Comparison of ENCODE assay signal across 7 mouse cellular contexts in the genomic region with DNA sequence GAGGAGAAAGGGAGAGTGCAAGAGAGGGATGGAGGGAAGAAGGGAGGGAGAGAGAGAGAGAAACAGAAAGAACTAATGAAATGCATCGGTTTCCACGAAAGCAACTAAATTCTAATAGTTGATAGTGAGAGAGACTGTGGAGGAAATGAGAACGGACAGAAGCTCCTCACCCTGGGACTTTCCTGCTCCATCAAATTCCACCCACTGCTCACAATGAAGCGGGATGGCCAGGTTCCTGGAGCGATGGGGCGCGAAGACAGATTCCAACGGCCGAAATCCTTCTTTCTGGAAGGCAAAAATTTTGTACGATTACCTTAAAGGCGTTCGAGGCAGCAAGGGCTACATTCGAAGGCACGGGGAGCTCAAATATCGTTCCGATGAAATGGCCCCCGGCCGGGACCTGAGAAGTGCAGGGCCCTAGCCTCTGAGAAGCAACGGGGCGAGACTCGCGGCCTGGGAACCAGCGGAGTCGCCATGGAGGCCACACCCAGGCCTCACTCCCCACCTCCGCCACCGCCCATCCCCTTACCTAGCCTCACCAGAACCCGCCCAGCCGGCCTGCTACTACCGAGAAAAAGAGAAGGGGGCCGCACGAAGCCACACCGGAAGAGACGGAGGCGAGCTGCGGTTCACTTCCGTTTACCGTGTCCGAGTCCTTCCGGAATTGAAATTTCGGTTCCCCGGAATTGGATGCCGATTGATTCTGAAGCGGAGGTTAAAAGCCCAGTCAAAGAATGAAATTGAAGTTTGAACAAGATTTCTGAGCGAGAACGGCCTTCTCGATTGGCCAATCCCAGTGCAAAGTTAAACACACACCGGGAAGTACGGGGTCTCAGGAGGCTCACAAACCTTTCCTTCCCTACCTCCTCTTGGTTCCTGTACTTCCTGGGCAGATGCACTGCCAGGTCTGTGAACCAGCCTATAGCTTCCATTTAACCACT. TPM values are rescaled to one million over a fixed set of nuclear protein-coding genes. Genes with fewer than 3 reads are reported as not detected.
DNase-seq lines count a peak whose midpoint lies in the region; ATAC-seq lines count a peak whose summit lies in the region.

A gene (minus strand): TSS at position 786 of the 941 bp plus-strand sequence.

- no peaks in the 10 kb centered on the region for H3K9me3 ChIP-seq in embryonic facial prominence, embryonic 11.5 days (replicated peaks; ENCODE audit: control insufficient read depth, low read length)
- H3K9me3 ChIP-seq in limb, embryonic 10.5 days (replicated peaks), result no peaks in the 10 kb centered on the region
- H3K9me3 ChIP-seq in midbrain, embryonic 13.5 days, result no peaks in the 10 kb centered on the region

- peak within 1 kb of the TSS; percentile 85 for H3K27ac ChIP-seq in embryonic facial prominence, embryonic 11.5 days (replicated peaks; ENCODE audit: low read depth, low read length)
- H3K27ac ChIP-seq in limb, embryonic 10.5 days, result peak within 1 kb of the TSS; percentile 93
- peak within 1 kb of the TSS; percentile 84 for H3K27ac ChIP-seq in midbrain, embryonic 13.5 days

- ATAC-seq in embryonic facial prominence, embryonic 11.5 days (replicated peaks; ENCODE audit: insufficient number of reproducible peaks, low FRiP score, low TSS enrichment, low read depth), result peak; percentile 82
- ATAC-seq in granulocyte monocyte progenitor cell, adult 5-6 weeks (replicated peaks; ENCODE audit: poor library complexity, severe bottlenecking), result peak; percentile 97
- peak; percentile 94 for ATAC-seq in midbrain, embryonic 13.5 days

- H3K36me3 ChIP-seq in embryonic facial prominence, embryonic 11.5 days (replicated peaks; ENCODE audit: control insufficient read depth, insufficient read depth, low read depth, low read length), result no peaks in the 10 kb centered on the region
- peaks cover 36% of the 10 kb centered on the region for H3K36me3 ChIP-seq in limb, embryonic 10.5 days
- peaks cover 23% of the 10 kb centered on the region for H3K36me3 ChIP-seq in midbrain, embryonic 13.5 days

- under 1% methylated on average over 48 of the region's 48 CpGs for WGBS in embryonic facial prominence, embryonic 11.5 days
- WGBS in limb, embryonic 10.5 days, result under 1% methylated on average over 48 of the region's 48 CpGs
- WGBS in midbrain, embryonic 13.5 days, result under 1% methylated on average over 48 of the region's 48 CpGs

- H3K27me3 ChIP-seq in embryonic facial prominence, embryonic 11.5 days (ENCODE audit: control insufficient read depth, insufficient read depth, low read length), result no peaks in the 10 kb centered on the region
- H3K27me3 ChIP-seq in limb, embryonic 10.5 days (ENCODE audit: low read depth, poor library complexity, severe bottlenecking), result no peaks in the 10 kb centered on the region
- no peaks in the 10 kb centered on the region for H3K27me3 ChIP-seq in midbrain, embryonic 13.5 days

- peak; percentile 86 for DNase-seq in adrenal gland, postnatal 14 days
- DNase-seq in embryonic facial prominence, embryonic 11.5 days (ENCODE audit: low spot score), result peak; percentile 87
- DNase-seq in kidney, adult 11 months, result peak; percentile 77
- peak; percentile 87 for DNase-seq in limb, embryonic 10.5 days (ENCODE audit: low spot score)
- DNase-seq in spleen, adult 12 weeks (ENCODE audit: low spot score), result peak; percentile 60

- peak within 1 kb of the TSS; percentile 94 for H3K9ac ChIP-seq in embryonic facial prominence, embryonic 11.5 days (replicated peaks; ENCODE audit: low read length)
- peak within 1 kb of the TSS; percentile 92 for H3K9ac ChIP-seq in midbrain, embryonic 13.5 days (replicated peaks)

- peak within 1 kb of the TSS; percentile 63 for H3K4me2 ChIP-seq in embryonic facial prominence, embryonic 11.5 days (ENCODE audit: low read depth, low read length)
- H3K4me2 ChIP-seq in midbrain, embryonic 13.5 days (replicated peaks), result peak within 1 kb of the TSS; percentile 81

- H3K4me1 ChIP-seq in embryonic facial prominence, embryonic 11.5 days (ENCODE audit: control insufficient read depth, insufficient read depth, low read length), result no peaks in the 10 kb centered on the region
- H3K4me1 ChIP-seq in limb, embryonic 10.5 days, result peaks cover 13% of the 10 kb centered on the region
- H3K4me1 ChIP-seq in midbrain, embryonic 13.5 days (replicated peaks), result peaks cover 20% of the 10 kb centered on the region

- peak within 1 kb of the TSS; percentile 85 for H3K4me3 ChIP-seq in embryonic facial prominence, embryonic 11.5 days (ENCODE audit: low read depth, low read length)
- peak within 1 kb of the TSS; percentile 79 for H3K4me3 ChIP-seq in limb, embryonic 10.5 days
- H3K4me3 ChIP-seq in midbrain, embryonic 13.5 days (replicated peaks), result peak within 1 kb of the TSS; percentile 88

RNA-seq across cellular contexts. Expression of the gene that starts here (rescaled TPM):
- total RNA-seq in adrenal gland, postnatal 14 days (2021), result 22.6 and 23.8 TPM in 2 replicates
- 31.2 and 34.6 TPM in 2 replicates for polyA plus RNA-seq in embryonic facial prominence, embryonic 11.5 days (2014; fragmentation: Nextera tagmentation; extraction: Ambion mirVana)
- total RNA-seq in granulocyte monocyte progenitor cell, adult 5-6 weeks (2014; fragmentation: Nextera tagmentation), result 19.6 and 28.9 TPM in 2 replicates
- 21.0 and 29.0 TPM in 2 replicates for total RNA-seq in granulocyte monocyte progenitor cell, adult 5-6 weeks (2017)
- polyA plus RNA-seq in limb, embryonic 10.5 days (2016; fragmentation: Nextera tagmentation; extraction: Ambion mirVana), result 21.1 and 26.7 TPM in 2 replicates
- 17.5 and 20.1 TPM in 2 replicates for polyA plus RNA-seq in midbrain, embryonic 13.5 days (2015; fragmentation: Nextera tagmentation; extraction: Ambion mirVana)

Comparison
In these comparisons a context has a peak if more than half of its experiments do, and no peak if none do; other contexts are left out.
1. Peak in every context shown above with its lines: DNase-seq, ATAC-seq, H3K4me3 ChIP-seq and H3K27ac ChIP-seq.